Mouse (Mus musculus): ENCODE measurements around the gene Cacna2d2.

DNA sequence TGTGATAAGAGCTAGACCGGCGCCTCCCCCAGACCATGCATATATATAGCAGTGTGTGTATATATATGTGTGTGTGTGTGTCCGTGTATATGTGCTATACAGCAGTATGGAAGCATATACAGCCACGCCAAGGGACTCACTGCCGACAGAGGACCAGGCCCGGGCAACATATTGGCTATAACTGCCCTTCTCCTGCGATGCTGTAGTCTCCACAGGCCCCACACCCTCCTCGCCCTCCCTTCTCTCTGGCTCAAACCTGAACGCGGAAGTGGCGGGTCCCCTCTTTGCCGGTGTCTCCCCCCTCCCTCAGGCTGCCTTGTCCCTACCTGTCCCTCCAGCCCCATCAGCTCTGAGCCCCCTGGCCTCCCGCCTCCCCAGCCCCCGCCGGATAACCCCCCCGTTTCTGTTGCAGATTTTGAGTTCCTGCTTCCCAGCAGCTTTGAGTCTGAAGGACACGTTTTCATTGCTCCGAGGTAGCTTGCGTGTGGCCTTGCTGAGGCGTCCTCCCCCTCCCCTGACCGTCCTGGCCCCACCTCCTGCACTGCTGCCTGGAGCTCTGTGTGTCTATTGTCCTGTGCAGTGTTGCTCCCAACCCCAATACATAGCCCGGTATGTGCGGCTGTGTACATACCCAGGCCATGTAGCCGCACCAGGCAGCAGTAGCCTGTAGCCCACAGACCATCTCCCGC lies 122.4 kb downstream of the Cacna2d2 start:
- no peak for TF ChIP-seq GATA1 (IDR thresholded peaks at IDR 0.05; ENCODE audit: low read length)
- TF ChIP-seq TAL1 (IDR thresholded peaks at IDR 0.05; ENCODE audit: low read length) = no peak
